Mouse (Mus musculus): Measurements from ENCODE around the gene Gimap8. TPM values are rescaled to one million over a fixed set of nuclear protein-coding genes. Genes with fewer than 3 reads are reported as not detected.

The Gimap8 gene
- polyA plus RNA-seq, 1 experiment from 2014 or later, result 1.0 TPM

GRCm38 (mm10) chr6:48684319-48684718 is 37.3 kb downstream of the Gimap8 start, which contains the start of gene Gimap4:
TSS of gene Gimap4 (plus strand) at chr6:48684549.
- H3K4me2 ChIP-seq (replicated peaks), result no peak within 1 kb of the TSS
- no peaks in the 10 kb centered on the region for H3K36me3 ChIP-seq
- ATAC-seq (ENCODE audit: low FRiP score), result no peak
- H3K27ac ChIP-seq, result no peak within 1 kb of the TSS
- H3K4me1 ChIP-seq, result no peaks in the 10 kb centered on the region
- H3K9ac ChIP-seq, result no peak within 1 kb of the TSS
- no peaks in the 10 kb centered on the region for H3K9me3 ChIP-seq (replicated peaks)
- H3K27me3 ChIP-seq, result no peaks in the 10 kb centered on the region
- H3K4me3 ChIP-seq, result no peak within 1 kb of the TSS
- WGBS, result 81% methylated on average over 5 of the region's 5 CpGs

- Histone ChIP-seq H3K27ac (no peak overlapping the region), H3K9ac (no peak overlapping the region), H3K4me1 (no peaks in the 10 kb centered on the region), H3K4me2 (replicated peaks) (no peak overlapping the region), H3K4me3 (no peak overlapping the region), H3K9me3 (replicated peaks) (no peaks in the 10 kb centered on the region), H3K27me3 (no peaks in the 10 kb centered on the region), H3K36me3 (no peaks in the 10 kb centered on the region)
- WGBS, result 65% methylated on average over 4 of the region's 4 CpGs
- no peak for ATAC-seq (ENCODE audit: low FRiP score)
These were observed 37.8 kb downstream of the Gimap8 start for GRCm38 (mm10) chr6:48684806-48685205.

DNA sequence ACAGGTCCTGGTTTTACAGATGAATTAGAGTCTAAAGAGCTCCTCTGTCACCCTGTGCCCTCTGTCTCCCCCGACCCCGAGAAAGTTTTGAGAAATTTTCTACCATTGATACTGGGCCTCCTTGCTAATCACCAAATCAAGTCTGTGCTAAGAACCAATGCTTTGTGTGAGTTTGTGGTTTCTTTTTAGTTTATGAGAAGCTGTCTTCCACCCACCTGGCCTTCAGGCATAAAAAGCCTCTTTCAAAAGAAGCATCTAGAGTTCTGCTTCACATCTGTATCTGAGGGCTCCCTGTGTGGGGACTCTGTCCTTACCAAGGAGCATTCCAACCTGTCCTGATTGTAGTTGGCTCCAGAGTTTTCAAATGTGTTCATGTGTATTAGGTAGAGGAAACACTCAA is 38.2 kb downstream of the Gimap8 start:
- Histone ChIP-seq H3K9ac (no peak overlapping the region), H3K36me3 (no peaks in the 10 kb centered on the region), H3K27me3 (no peaks in the 10 kb centered on the region), H3K4me2 (replicated peaks) (no peak overlapping the region), H3K27ac (no peak overlapping the region), H3K9me3 (replicated peaks) (no peaks in the 10 kb centered on the region), H3K4me1 (no peaks in the 10 kb centered on the region), H3K4me3 (no peak overlapping the region)
- WGBS, result 92% methylated on average over 2 of the region's 2 CpGs
- ATAC-seq (ENCODE audit: low FRiP score), result no peak

GRCm38 (mm10) chr6:48685694-48686665 is 38.9 kb downstream of the Gimap8 start:
- H3K27me3 ChIP-seq, result no peaks in the 10 kb centered on the region
- no peak overlapping the region for H3K4me3 ChIP-seq
- H3K36me3 ChIP-seq, result no peaks in the 10 kb centered on the region
- H3K4me2 ChIP-seq (replicated peaks), result no peak overlapping the region
- H3K9ac ChIP-seq, result no peak overlapping the region
- H3K4me1 ChIP-seq, result no peaks in the 10 kb centered on the region
- H3K9me3 ChIP-seq (replicated peaks), result no peaks in the 10 kb centered on the region
- no peak overlapping the region for H3K27ac ChIP-seq
- no peak for ATAC-seq (ENCODE audit: low FRiP score)
- WGBS, result 86% methylated on average over 7 of the region's 7 CpGs

GRCm38 (mm10) chr6:48687077-48687476 is 40.0 kb downstream of the Gimap8 start:
- Histone ChIP-seq H3K4me2 (replicated peaks) (no peak overlapping the region), H3K27me3 (no peaks in the 10 kb centered on the region), H3K27ac (no peak overlapping the region), H3K36me3 (no peaks in the 10 kb centered on the region), H3K4me3 (no peak overlapping the region), H3K9ac (no peak overlapping the region), H3K4me1 (no peaks in the 10 kb centered on the region), H3K9me3 (replicated peaks) (no peaks in the 10 kb centered on the region)
- no peak for ATAC-seq (ENCODE audit: low FRiP score)
- 78% methylated on average over 2 of the region's 2 CpGs for WGBS

DNA sequence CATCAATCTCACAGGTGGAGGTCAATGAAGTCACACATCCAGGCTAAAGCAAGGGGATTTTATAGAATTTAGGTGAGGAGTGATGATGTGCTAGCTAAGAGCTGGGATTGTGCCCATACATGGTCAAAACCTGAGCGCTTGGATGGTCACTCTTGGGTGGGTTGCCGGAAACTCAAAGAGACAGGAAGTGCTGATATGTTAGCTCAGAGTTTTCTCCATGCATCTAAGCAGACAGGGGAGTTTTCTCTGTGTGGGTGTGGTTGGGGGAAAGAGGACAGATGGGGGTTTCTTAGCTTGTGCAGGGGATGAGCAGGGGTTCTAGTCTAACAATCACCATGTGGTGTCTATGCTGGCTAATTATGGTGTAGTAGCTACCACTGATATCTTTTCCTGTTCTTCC is 42.3 kb downstream of the Gimap8 start:
- no peaks in the 10 kb centered on the region for H3K27me3 ChIP-seq
- no peaks in the 10 kb centered on the region for H3K9me3 ChIP-seq (replicated peaks)
- no peaks in the 10 kb centered on the region for H3K4me1 ChIP-seq
- no peak for ATAC-seq (ENCODE audit: low FRiP score)
- no peak overlapping the region for H3K27ac ChIP-seq
- H3K9ac ChIP-seq, result no peak overlapping the region
- no peak overlapping the region for H3K4me2 ChIP-seq (replicated peaks)
- no peaks in the 10 kb centered on the region for H3K36me3 ChIP-seq
- no peak overlapping the region for H3K4me3 ChIP-seq
- WGBS, result 84% methylated on average over 2 of the region's 2 CpGs

GRCm38 (mm10) chr6:48692962-48693361 is 45.9 kb downstream of the Gimap8 start:
- WGBS, result 90% methylated on average over 6 of the region's 6 CpGs
- Histone ChIP-seq H3K4me1 (no peaks in the 10 kb centered on the region), H3K27ac (no peak overlapping the region), H3K9me3 (replicated peaks) (no peaks in the 10 kb centered on the region), H3K4me3 (no peak overlapping the region), H3K9ac (no peak overlapping the region), H3K36me3 (no peaks in the 10 kb centered on the region), H3K27me3 (no peaks in the 10 kb centered on the region), H3K4me2 (replicated peaks) (no peak overlapping the region)
- ATAC-seq (ENCODE audit: low FRiP score), result no peak

DNA sequence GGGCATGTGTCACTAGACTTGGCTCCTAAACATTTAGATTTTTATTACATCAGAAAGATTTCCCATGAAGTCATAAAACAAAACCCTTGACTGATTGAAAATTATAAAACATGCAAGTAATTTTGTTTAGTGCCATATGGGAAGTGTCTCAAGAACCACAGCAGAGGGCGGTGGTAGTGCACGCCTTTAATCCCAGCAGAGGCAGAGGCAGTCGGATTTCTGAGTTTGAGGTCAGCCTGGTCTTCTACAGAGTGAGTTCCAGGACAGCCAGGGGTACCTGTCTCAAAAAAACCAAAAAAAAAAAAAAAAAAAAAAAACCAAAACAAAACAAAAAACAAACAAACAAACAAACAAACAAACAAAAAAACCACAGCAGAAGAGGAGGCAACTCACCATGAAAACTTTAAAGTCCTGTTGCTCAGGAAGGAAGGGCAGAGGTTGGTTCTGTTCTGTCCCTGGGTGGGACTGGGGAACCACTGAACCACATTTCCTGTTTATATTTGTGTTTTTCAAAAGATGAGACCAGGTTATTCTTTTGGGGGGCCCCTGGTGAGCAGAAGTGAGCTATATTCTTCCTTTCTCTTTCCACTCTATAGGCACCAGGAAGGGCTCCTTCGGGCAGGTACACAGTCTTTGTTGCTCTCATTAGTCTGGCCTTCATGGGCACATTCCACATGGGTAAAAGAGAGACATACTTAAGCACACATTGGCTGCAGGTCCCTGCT is 50.0 kb downstream of the Gimap8 start:
- no peak overlapping the region for H3K4me2 ChIP-seq (replicated peaks)
- no peaks in the 10 kb centered on the region for H3K9me3 ChIP-seq (replicated peaks)
- no peaks in the 10 kb centered on the region for H3K4me1 ChIP-seq
- H3K4me3 ChIP-seq, result no peak overlapping the region
- ATAC-seq (ENCODE audit: low FRiP score), result no peak
- no peaks in the 10 kb centered on the region for H3K27me3 ChIP-seq
- WGBS, result 87% methylated on average over 4 of the region's 4 CpGs
- H3K27ac ChIP-seq, result no peak overlapping the region; the same call in 1 of the 2 replicates
- H3K36me3 ChIP-seq, result no peaks in the 10 kb centered on the region
- H3K9ac ChIP-seq, result no peak overlapping the region

GRCm38 (mm10) chr6:48697555-48697930 is 50.5 kb downstream of the Gimap8 start:
- WGBS, result 71% methylated on average over 1 of the region's 1 CpGs
- Histone ChIP-seq H3K9ac (no peak overlapping the region), H3K27ac (no peak overlapping the region; the same call in 1 of the 2 replicates), H3K4me2 (replicated peaks) (no peak overlapping the region), H3K36me3 (no peaks in the 10 kb centered on the region), H3K27me3 (no peaks in the 10 kb centered on the region), H3K4me1 (no peaks in the 10 kb centered on the region), H3K9me3 (replicated peaks) (no peaks in the 10 kb centered on the region), H3K4me3 (no peak overlapping the region)
- ATAC-seq (ENCODE audit: low FRiP score), result no peak

DNA sequence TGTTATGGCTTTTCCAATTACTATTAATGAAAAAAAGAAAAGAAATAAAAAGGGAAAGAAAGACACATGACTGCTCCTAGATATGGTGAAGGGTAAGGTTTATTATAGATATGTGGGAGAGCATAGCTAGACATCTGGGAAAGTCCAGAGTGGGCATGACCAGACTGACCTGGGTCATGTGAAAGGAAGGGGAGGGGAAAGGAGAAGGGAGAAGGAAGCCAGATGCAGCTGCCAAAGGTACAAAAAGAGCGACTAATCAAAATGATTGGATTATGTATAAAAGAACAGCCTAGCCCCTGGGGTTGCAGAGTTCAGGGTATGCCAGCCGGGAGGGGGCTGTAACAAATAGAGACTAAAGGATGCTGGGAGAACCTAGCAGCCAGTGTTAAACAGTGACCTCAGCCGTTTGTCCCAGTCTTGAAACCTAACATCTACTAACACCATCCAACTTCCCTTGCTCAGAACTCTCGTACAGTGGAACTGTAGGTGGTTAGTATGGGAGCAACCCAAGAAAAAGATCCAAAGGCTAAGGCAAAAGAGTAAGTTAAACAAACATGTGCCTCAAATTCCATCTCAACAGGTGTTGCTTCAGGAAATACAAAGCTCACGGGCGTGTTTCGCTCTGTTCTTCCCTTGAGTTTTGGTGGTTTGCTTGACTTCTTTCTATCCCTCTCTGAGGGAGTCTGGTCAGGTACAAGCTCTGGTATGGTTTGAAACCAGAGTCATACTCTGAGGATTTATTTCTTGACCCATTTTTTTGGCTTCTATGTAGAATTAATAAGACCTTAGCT is 51.2 kb downstream of the Gimap8 start:
- Histone ChIP-seq H3K27me3 (no peaks in the 10 kb centered on the region), H3K9ac (no peak overlapping the region), H3K4me1 (no peaks in the 10 kb centered on the region), H3K36me3 (no peaks in the 10 kb centered on the region), H3K4me3 (no peak overlapping the region), H3K9me3 (replicated peaks) (no peaks in the 10 kb centered on the region), H3K27ac (no peak overlapping the region), H3K4me2 (replicated peaks) (no peak overlapping the region)
- 86% methylated on average over 7 of the region's 7 CpGs for WGBS
- ATAC-seq (ENCODE audit: low FRiP score), result no peak

DNA sequence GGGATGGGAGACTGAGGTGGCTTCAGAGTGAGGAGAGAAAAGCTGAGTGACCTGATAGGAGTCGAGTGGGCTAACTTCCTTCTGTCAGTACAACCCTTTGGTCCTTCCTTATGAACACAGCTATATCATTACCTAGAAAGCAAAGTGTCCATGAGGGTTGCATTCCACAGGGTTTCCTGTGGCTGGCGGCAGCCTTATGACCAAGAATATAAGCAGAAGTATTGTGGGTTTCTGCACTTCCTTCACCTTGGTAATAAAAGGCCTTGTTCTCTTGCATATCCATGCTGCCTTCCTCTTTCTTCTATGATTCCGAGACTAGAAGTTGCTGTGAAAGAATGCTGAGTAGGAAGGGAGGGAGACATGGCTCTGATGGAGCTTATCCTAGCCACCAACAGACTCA is 51.9 kb downstream of the Gimap8 start:
- ATAC-seq (ENCODE audit: low FRiP score), result no peak
- H3K4me3 ChIP-seq, result no peak overlapping the region
- WGBS, result 84% methylated on average over 3 of the region's 3 CpGs

More for the DNA sequence above, 51.9 kb downstream of the Gimap8 start:
- H3K4me1 ChIP-seq, result no peaks in the 10 kb centered on the region
- no peak overlapping the region for H3K27ac ChIP-seq
- H3K27me3 ChIP-seq, result no peaks in the 10 kb centered on the region
- no peaks in the 10 kb centered on the region for H3K36me3 ChIP-seq
- H3K4me2 ChIP-seq (replicated peaks), result no peak overlapping the region
- H3K9ac ChIP-seq, result no peak overlapping the region
- no peaks in the 10 kb centered on the region for H3K9me3 ChIP-seq (replicated peaks)

Measured in hindbrain, embryonic 12.5 days (tissue).